Mouse (Mus musculus): ENCODE measurements around the gene Stk4. TPM values are rescaled to one million over a fixed set of nuclear protein-coding genes. Genes with fewer than 3 reads are reported as not detected.

Gene Stk4
- polyA plus RNA-seq, 1 experiment from 2014 or later = 39.9 TPM

DNA sequence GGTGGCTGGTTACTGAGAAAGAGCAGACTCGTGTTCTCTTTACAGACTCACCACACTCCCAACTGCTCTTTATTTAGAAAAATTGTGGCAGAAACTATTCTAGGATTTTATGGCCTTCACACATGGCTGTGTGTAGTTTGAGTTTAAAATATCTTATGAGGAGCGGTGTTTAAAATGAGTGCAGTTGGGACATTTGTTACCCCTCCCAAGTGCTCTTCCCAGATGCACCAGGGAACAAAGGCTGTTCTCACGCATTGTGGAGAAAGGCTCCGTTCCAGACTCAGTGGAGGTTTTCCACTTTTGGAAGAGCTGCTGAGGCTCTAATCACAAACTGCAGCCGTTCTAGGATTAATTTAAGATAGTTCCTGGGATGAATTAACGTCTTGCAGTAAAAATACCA is 67.6 kb downstream of the Stk4 start:
- no peak for ATAC-seq (replicated peaks; ENCODE audit: low FRiP score)

DNA sequence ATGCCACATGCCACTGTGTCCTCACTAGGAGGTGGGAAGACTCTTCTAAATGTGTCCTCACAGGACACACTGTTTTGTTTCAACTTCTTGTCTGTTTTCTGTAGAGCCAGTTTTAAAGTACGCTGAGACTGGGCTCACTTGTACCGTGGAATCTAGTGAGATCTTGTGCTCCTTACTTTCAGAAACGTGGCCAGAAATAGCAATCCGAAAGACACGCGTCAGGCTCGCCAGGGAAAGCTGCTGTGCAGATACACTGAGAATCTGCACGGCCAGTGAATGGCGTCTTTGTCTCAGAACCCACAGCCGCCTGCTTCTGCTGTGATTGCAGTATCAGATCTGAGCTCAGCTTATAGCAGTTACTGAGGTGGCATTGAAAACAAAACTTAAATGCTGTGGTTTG is 71.9 kb downstream of the Stk4 start:
- Histone ChIP-seq H3K27me3 (ENCODE audit: control insufficient read depth, insufficient read depth, low read length) (no peaks in the 10 kb centered on the region), H3K4me3 (ENCODE audit: low read depth, low read length) (no peak overlapping the region), H3K27ac (ENCODE audit: low read depth, low read length) (no peak overlapping the region), H3K9me3 (ENCODE audit: control insufficient read depth, low read length) (no peaks in the 10 kb centered on the region), H3K4me1 (replicated peaks; ENCODE audit: control insufficient read depth, insufficient read depth, low read length) (no peaks in the 10 kb centered on the region), H3K4me2 (ENCODE audit: low read depth, low read length, severe bottlenecking) (no peak overlapping the region), H3K36me3 (ENCODE audit: control insufficient read depth, insufficient read depth, low read length) (no peaks in the 10 kb centered on the region; the same call in 1 of the 2 replicates), H3K9ac (ENCODE audit: low read length) (no peak overlapping the region)
- 74% methylated on average over 10 of the region's 10 CpGs for WGBS
- ATAC-seq (replicated peaks; ENCODE audit: low FRiP score) (no peak), DNase-seq (ENCODE audit: low spot score) (no peak)

More for the DNA sequence above, 67.6 kb downstream of the Stk4 start:
- 83% methylated on average over 6 of the region's 6 CpGs for WGBS
- Histone ChIP-seq H3K27me3 (ENCODE audit: control insufficient read depth, insufficient read depth, low read length) (no peaks in the 10 kb centered on the region), H3K9me3 (ENCODE audit: control insufficient read depth, low read length) (no peaks in the 10 kb centered on the region), H3K4me1 (replicated peaks; ENCODE audit: control insufficient read depth, insufficient read depth, low read length) (no peaks in the 10 kb centered on the region), H3K9ac (ENCODE audit: low read length) (no peak overlapping the region), H3K4me3 (ENCODE audit: low read depth, low read length) (no peak overlapping the region), H3K36me3 (ENCODE audit: control insufficient read depth, insufficient read depth, low read length) (no peaks in the 10 kb centered on the region; the same call in 1 of the 2 replicates), H3K4me2 (ENCODE audit: low read depth, low read length, severe bottlenecking) (no peak overlapping the region), H3K27ac (ENCODE audit: low read depth, low read length) (no peak overlapping the region)
- no peak for DNase-seq (ENCODE audit: low spot score)

DNA sequence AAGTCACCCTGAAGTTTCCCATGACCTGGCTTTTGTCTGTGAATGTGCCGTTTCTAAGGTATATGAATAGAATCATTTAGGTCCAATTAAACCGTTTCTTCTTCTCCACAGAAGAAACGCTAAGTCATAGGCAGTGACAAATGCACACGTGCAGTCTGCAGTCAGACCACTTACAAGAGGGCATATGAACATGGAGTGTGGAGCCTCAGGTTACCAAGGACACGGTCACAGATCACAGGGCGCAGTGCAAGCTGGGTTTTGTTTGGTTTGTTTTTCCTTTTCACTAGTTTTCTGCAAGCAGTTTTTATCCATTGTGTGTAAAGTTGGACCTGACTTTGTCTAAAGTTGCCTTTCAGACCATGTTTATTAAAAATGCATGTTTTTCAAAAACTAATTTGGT is 73.9 kb downstream of the Stk4 start:
- Histone ChIP-seq H3K36me3 (ENCODE audit: control insufficient read depth, insufficient read depth, low read length) (no peaks in the 10 kb centered on the region; the same call in 1 of the 2 replicates), H3K27me3 (ENCODE audit: control insufficient read depth, insufficient read depth, low read length) (no peaks in the 10 kb centered on the region), H3K4me1 (replicated peaks; ENCODE audit: control insufficient read depth, insufficient read depth, low read length) (no peaks in the 10 kb centered on the region), H3K27ac (ENCODE audit: low read depth, low read length) (no peak overlapping the region), H3K9ac (ENCODE audit: low read length) (no peak overlapping the region), H3K4me3 (ENCODE audit: low read depth, low read length) (no peak overlapping the region), H3K9me3 (ENCODE audit: control insufficient read depth, low read length) (no peaks in the 10 kb centered on the region), H3K4me2 (ENCODE audit: low read depth, low read length, severe bottlenecking) (no peak overlapping the region)
- 79% methylated on average over 6 of the region's 6 CpGs for WGBS
- DNase-seq (ENCODE audit: low spot score) (no peak), ATAC-seq (replicated peaks; ENCODE audit: low FRiP score) (no peak)

DNA sequence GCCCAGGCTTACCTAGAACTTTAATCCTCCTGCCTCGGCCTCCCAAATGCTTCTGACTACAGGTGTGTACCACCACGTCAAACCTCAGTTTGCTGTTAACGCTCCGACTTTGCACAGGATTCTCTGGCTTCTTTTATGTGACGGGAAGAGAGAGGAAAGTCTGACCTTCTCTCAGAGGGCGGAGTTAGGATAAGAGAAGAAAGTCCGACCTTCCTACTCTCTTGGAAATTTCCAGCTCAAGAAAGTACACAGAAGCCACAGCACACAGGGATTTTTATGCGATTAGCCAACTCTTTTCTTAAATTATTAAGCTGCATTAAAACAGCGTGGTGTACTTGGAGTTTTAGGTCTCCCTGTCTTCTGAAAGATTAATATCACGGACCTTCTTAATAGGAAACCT is 74.4 kb downstream of the Stk4 start:
- Histone ChIP-seq H3K4me1 (replicated peaks; ENCODE audit: control insufficient read depth, insufficient read depth, low read length) (no peaks in the 10 kb centered on the region), H3K9me3 (ENCODE audit: control insufficient read depth, low read length) (no peaks in the 10 kb centered on the region), H3K4me2 (ENCODE audit: low read depth, low read length, severe bottlenecking) (no peak overlapping the region), H3K27me3 (ENCODE audit: control insufficient read depth, insufficient read depth, low read length) (no peaks in the 10 kb centered on the region), H3K9ac (ENCODE audit: low read length) (no peak overlapping the region), H3K27ac (ENCODE audit: low read depth, low read length) (no peak overlapping the region), H3K36me3 (ENCODE audit: control insufficient read depth, insufficient read depth, low read length) (no peaks in the 10 kb centered on the region; the same call in 1 of the 2 replicates), H3K4me3 (ENCODE audit: low read depth, low read length) (no peak overlapping the region)
- ATAC-seq (replicated peaks; ENCODE audit: low FRiP score) (no peak), DNase-seq (ENCODE audit: low spot score) (no peak)
- WGBS = 89% methylated on average over 10 of the region's 10 CpGs

DNA sequence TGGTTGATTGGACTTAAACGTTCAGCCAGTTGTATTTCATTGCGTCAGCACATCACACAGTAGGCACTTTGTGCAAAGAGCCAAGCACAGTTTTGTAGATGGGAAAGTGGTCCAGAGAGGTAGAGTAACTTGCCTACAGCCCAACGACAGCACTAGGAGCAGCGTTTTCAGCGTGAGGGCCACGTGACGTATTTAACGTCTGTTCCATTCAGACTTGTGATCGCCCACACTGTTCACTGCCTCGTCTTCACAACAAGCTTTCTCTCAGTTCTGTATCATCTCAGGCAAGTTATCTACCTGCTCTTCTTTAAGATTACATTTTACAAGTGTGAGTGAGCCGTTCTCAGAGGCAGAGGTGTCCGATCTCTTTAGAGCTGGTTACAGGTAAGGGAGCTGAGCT is 76.4 kb downstream of the Stk4 start:
- Histone ChIP-seq H3K9ac (ENCODE audit: low read length) (no peak overlapping the region), H3K4me1 (replicated peaks; ENCODE audit: control insufficient read depth, insufficient read depth, low read length) (no peaks in the 10 kb centered on the region), H3K27ac (ENCODE audit: low read depth, low read length) (no peak overlapping the region), H3K4me2 (ENCODE audit: low read depth, low read length, severe bottlenecking) (no peak overlapping the region), H3K27me3 (ENCODE audit: control insufficient read depth, insufficient read depth, low read length) (no peaks in the 10 kb centered on the region), H3K36me3 (ENCODE audit: control insufficient read depth, insufficient read depth, low read length) (no peaks in the 10 kb centered on the region), H3K9me3 (ENCODE audit: control insufficient read depth, low read length) (no peaks in the 10 kb centered on the region), H3K4me3 (ENCODE audit: low read depth, low read length) (no peak overlapping the region)
- ATAC-seq (replicated peaks; ENCODE audit: low FRiP score) (no peak), DNase-seq (ENCODE audit: low spot score) (no peak)
- 96% methylated on average over 12 of the region's 12 CpGs for WGBS

DNA sequence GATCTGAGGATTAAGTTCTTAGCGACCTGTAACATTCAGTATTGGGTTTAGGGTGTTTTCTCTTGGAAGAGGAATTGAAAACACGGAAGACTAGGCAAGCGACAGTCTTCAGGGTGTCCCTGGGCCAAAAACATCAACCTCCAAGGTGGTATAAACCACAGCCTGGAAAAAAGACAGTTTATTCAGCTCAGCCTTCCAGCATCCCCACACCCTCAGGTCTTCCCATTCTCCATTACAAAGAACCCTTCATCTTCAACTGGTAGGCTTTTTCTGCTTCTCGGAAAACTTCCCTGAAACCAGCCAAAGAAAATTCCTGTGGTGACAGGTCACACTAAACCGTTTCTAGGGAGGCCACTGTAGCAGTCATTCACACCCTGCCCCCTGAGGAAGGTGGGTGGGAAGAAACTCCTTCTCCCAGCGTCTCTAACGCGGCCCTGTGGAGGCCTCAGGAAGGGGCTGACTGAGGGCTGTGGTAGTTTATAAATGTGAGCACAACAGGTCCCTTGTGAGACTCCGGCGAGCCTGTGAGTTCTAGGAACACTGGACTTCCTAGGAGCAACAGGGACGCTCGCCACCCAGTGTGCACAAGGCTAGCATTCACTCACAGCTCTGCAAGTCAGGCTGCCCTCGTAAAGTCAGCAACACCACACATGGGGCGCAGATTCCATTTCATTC is 80.1 kb downstream of the Stk4 start:
- Histone ChIP-seq H3K9me3 (ENCODE audit: control insufficient read depth, low read length) (no peaks in the 10 kb centered on the region), H3K27ac (ENCODE audit: low read depth, low read length) (no peak overlapping the region), H3K9ac (ENCODE audit: low read length) (no peak overlapping the region), H3K4me1 (replicated peaks; ENCODE audit: control insufficient read depth, insufficient read depth, low read length) (no peaks in the 10 kb centered on the region), H3K36me3 (ENCODE audit: control insufficient read depth, insufficient read depth, low read length) (no peaks in the 10 kb centered on the region; the same call in 1 of the 2 replicates), H3K27me3 (ENCODE audit: control insufficient read depth, insufficient read depth, low read length) (no peaks in the 10 kb centered on the region), H3K4me3 (ENCODE audit: low read depth, low read length) (no peak overlapping the region), H3K4me2 (ENCODE audit: low read depth, low read length, severe bottlenecking) (no peak overlapping the region)
- ATAC-seq (replicated peaks; ENCODE audit: low FRiP score) (no peak), DNase-seq (ENCODE audit: low spot score) (no peak)
- 58% methylated on average over 14 of the region's 14 CpGs for WGBS

DNA sequence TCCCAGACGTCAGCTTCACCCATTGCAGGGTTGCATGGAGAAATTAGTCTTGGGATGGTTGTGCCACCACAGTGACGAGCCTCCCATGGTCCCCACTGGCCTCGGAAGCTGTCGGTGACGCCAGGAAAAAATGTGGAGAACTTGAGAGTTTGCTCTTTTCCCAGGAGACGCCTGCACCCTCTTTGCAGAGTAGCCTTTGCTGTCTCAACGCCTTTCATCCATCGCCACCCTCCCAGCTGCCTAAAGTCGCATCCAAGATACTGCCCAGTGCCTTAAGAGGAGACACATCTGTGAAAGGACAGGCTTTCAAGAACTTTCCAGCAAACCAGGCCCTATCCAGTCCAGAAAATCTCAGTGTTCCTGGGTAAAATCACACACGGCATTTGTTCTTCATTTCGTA is 82.2 kb downstream of the Stk4 start:
- WGBS = 94% methylated on average over 11 of the region's 11 CpGs
- H3K36me3 ChIP-seq (ENCODE audit: control insufficient read depth, insufficient read depth, low read length) = no peaks in the 10 kb centered on the region; the same call in 1 of the 2 replicates

DNA sequence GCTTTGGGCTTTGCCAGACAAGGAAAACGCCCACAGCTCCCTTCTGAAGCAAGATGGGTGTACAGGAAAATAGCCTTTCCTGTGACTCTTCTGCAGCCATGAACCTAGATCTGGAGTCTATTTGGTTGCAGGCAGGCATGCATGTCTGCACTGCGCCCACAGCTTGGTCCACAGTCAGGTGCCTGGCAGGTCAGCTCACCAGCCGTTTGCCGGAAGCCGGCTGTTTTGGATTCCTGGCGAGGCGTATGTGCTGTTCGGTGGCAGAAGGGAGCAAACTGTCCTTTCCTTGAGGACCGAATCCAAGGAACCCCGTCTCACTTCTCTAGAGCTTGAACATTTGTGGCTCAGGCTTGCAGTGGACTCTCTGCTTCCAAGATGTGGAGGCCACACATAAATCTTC is 83.9 kb downstream of the Stk4 start:
- no peaks in the 10 kb centered on the region for H3K4me1 ChIP-seq (replicated peaks; ENCODE audit: control insufficient read depth, insufficient read depth, low read length)
- no peaks in the 10 kb centered on the region for H3K9me3 ChIP-seq (ENCODE audit: control insufficient read depth, low read length)
- H3K36me3 ChIP-seq (ENCODE audit: control insufficient read depth, insufficient read depth, low read length) = no peaks in the 10 kb centered on the region; the same call in 1 of the 2 replicates
- H3K27me3 ChIP-seq (ENCODE audit: control insufficient read depth, insufficient read depth, low read length) = no peaks in the 10 kb centered on the region
- DNase-seq (ENCODE audit: low spot score) (no peak), ATAC-seq (replicated peaks; ENCODE audit: low FRiP score) (no peak)
- no peak overlapping the region for H3K4me3 ChIP-seq (ENCODE audit: low read depth, low read length)
- H3K27ac ChIP-seq (ENCODE audit: low read depth, low read length) = no peak overlapping the region
- H3K9ac ChIP-seq (ENCODE audit: low read length) = no peak overlapping the region
- WGBS = 91% methylated on average over 10 of the region's 10 CpGs
- H3K4me2 ChIP-seq (ENCODE audit: low read depth, low read length, severe bottlenecking) = no peak overlapping the region

More for the DNA sequence above, 82.2 kb downstream of the Stk4 start:
- H3K9ac ChIP-seq (ENCODE audit: low read length) = no peak overlapping the region
- no peak for ATAC-seq (replicated peaks; ENCODE audit: low FRiP score)
- H3K27me3 ChIP-seq (ENCODE audit: control insufficient read depth, insufficient read depth, low read length) = no peaks in the 10 kb centered on the region
- no peaks in the 10 kb centered on the region for H3K9me3 ChIP-seq (ENCODE audit: control insufficient read depth, low read length)
- H3K4me1 ChIP-seq (replicated peaks; ENCODE audit: control insufficient read depth, insufficient read depth, low read length) = no peaks in the 10 kb centered on the region
- H3K4me2 ChIP-seq (ENCODE audit: low read depth, low read length, severe bottlenecking) = no peak overlapping the region
- H3K4me3 ChIP-seq (ENCODE audit: low read depth, low read length) = no peak overlapping the region
- no peak overlapping the region for H3K27ac ChIP-seq (ENCODE audit: low read depth, low read length)
- no peak for DNase-seq (ENCODE audit: low spot score)

DNA sequence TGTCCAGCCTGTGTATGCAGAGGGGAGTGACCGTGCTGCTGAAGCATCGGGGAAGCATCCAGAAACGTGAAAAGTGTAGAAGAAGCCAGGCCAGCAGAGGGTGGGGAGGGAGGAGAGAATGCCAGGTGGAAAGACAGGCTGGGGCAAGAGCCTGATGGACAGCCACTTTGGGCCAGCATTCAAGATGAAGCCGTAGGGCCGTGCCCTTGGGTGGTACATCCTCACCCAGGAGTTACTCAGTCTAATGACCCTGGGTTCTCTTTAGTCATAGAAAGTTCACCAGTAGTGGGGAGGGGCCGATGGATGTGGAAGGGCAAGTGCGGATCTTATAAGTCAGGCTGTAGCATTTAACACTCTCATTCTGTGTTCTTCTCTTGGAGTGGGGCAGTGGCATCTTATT is 86.0 kb downstream of the Stk4 start:
- H3K27me3 ChIP-seq (ENCODE audit: control insufficient read depth, insufficient read depth, low read length) = no peaks in the 10 kb centered on the region
- no peak for ATAC-seq (replicated peaks; ENCODE audit: low FRiP score)
- no peak overlapping the region for H3K4me3 ChIP-seq (ENCODE audit: low read depth, low read length)
- H3K4me1 ChIP-seq (replicated peaks; ENCODE audit: control insufficient read depth, insufficient read depth, low read length) = no peaks in the 10 kb centered on the region
- WGBS = 88% methylated on average over 7 of the region's 7 CpGs
- no peak overlapping the region for H3K4me2 ChIP-seq (ENCODE audit: low read depth, low read length, severe bottlenecking)
- H3K27ac ChIP-seq (ENCODE audit: low read depth, low read length) = no peak overlapping the region
- H3K9ac ChIP-seq (ENCODE audit: low read length) = no peak overlapping the region
- DNase-seq (ENCODE audit: low spot score) = no peak
- no peaks in the 10 kb centered on the region for H3K9me3 ChIP-seq (ENCODE audit: control insufficient read depth, low read length)
- no peaks in the 10 kb centered on the region; the same call in 1 of the 2 replicates for H3K36me3 ChIP-seq (ENCODE audit: control insufficient read depth, insufficient read depth, low read length)
